Mouse (Mus musculus): ENCODE results near the gene Calr.

- peak; percentile 99 for TF ChIP-seq CTCF (IDR thresholded peaks at IDR 0.05; ENCODE audit: low read depth, low read length)
- TF ChIP-seq POLR2A (IDR thresholded peaks at IDR 0.05; ENCODE audit: extremely low read depth, insufficient read depth, low read length), result no peak
Measured at GRCm38 (mm10) chr8:84815547-84815946, 31.2 kb downstream of the Calr start.
